Mouse (Mus musculus) kidney, adult 11 months (tissue): ENCODE measurements around the gene Ccdc158.

Experiments used
- DNase-seq: peaks from one replicate; pipeline ENCODE4 v3.0.0; 2022

Ccdc158 gene

GRCm38 (mm10) chr5:92596865-92597264 is 78.2 kb downstream of the Ccdc158 start:
- DNase-seq = no peak

- no peak for DNase-seq
Measured at GRCm38 (mm10) chr5:92595026-92595425, 80.0 kb downstream of the Ccdc158 start.

- peak; percentile 65 for DNase-seq
Measured at GRCm38 (mm10) chr5:92585932-92586331, 89.1 kb downstream of the Ccdc158 start.

- no peak for DNase-seq
Measured at GRCm38 (mm10) chr5:92579559-92579958, 95.5 kb downstream of the Ccdc158 start.

- DNase-seq = peak; percentile 67
Measured at GRCm38 (mm10) chr5:92571232-92571631, 103.8 kb downstream of the Ccdc158 start.

GRCm38 (mm10) chr5:92562002-92562401 is 113.1 kb downstream of the Ccdc158 start:
- no peak for DNase-seq

- no peak for DNase-seq
Measured at GRCm38 (mm10) chr5:92560201-92560600, 114.9 kb downstream of the Ccdc158 start.
